Mouse (Mus musculus): Measurements from ENCODE around the gene Saa3. TPM values are rescaled to one million over a fixed set of nuclear protein-coding genes. Genes with fewer than 3 reads are reported as not detected.
"Not testable (repeated sequence)": the region's sequence is repeated elsewhere in the genome, so short reads cannot be mapped to it uniquely, and the experiment has no call there.

Saa3 gene
- polyA plus RNA-seq, 1 experiment = 3.2 TPM

DNA sequence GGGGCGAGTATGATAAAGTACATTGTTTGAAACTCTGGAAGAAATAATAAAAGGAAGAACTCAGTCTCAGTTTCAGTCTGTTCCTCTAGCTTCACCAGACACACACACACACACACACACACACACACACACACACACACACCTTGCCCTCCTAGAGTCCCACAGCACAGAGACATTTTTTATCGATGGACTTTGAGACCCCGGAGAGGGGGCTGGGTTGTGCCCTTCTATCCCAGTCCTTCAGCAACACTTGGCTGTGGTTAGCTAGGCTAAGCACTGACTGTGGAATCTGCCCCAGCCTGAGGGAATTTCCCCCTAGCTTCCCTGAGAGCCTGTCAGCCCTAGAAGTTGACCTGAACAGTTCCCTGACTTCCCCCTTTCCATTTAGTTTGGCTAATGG, 8.3 kb upstream of the Saa3 start:
- Histone ChIP-seq H3K4me3 (ENCODE audit: insufficient read depth, low read depth, low read length) (no peak overlapping the region), H3K4me1 (ENCODE audit: control insufficient read depth, insufficient read depth, insufficient read length, low read length) (peaks cover 2% of the 10 kb centered on the region; the same call in 1 of the 2 replicates), H3K27ac (replicated peaks; ENCODE audit: low read depth, low read length) (no peak overlapping the region)

DNA sequence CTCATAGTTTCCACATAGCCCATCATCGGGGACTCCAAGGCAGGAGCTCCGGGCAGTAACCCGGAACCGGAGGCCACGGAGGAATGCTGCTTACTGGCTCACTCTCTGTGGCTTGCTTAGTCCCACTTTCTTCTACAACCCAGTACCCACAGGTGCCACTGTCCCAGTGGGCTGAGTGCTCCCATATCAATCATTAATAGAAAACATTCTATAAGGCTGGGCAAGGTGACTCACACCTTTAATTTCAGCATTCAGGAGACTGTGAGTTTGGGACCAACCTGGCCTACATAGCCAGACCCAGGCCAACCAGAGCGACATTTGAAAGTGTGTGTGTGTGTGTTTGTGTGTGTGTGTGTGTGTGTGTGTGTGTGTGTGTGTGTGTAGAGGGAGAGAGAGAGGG, 7.9 kb upstream of the Saa3 start:
- H3K4me3 ChIP-seq (ENCODE audit: insufficient read depth, low read depth, low read length) = no peak overlapping the region
- H3K27ac ChIP-seq (replicated peaks; ENCODE audit: low read depth, low read length) = no peak overlapping the region
- H3K4me1 ChIP-seq (ENCODE audit: control insufficient read depth, insufficient read depth, insufficient read length, low read length) = peaks cover 2% of the 10 kb centered on the region; the same call in 1 of the 2 replicates

DNA sequence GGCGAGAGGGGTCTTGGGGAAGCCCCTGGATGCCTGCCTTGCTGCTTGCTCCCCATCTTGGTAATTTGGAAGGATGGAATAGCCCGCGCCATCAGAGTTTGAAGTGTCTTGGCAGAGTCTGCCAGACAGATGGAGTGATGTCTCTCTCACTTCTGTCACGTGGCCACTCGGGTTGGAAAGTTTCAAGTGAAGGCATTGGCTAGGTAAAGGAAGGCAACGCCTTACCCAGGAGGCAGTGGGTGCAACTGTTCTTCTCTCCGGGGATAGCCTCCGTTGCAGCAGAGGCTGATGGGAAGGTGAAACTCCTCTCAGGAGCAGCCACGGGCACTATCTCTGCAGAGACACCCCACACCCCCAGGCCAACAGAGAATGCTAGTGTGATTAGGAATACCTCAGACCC, 5.0 kb upstream of the Saa3 start:
- no peak overlapping the region for H3K4me3 ChIP-seq (ENCODE audit: insufficient read depth, low read depth, low read length)
- H3K27ac ChIP-seq (replicated peaks; ENCODE audit: low read depth, low read length) = no peak overlapping the region
- H3K4me1 ChIP-seq (ENCODE audit: control insufficient read depth, insufficient read depth, insufficient read length, low read length) = peaks cover 2% of the 10 kb centered on the region; the same call in 1 of the 2 replicates

DNA sequence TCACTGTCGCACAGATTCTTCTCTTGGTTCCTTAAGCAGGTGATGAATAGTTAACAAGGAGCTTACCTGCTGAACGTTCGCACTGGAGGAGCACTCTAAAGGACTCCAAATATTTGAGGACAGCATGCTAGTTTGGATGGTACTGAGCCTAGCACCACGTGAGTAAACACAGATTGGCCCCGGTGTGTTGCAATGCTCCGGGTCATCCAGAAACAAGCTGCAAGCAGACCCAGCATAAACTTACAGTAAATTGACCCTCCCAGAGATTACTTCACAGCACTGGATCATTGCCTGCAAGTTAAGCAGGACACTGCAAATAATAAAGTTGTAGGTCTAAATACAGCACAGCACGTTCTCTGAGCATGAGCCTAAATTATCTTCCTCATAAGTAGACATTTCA, 4.0 kb upstream of the Saa3 start:
- peaks cover 2% of the 10 kb centered on the region; the same call in 1 of the 2 replicates for H3K4me1 ChIP-seq (ENCODE audit: control insufficient read depth, insufficient read depth, insufficient read length, low read length)
- H3K27ac ChIP-seq (replicated peaks; ENCODE audit: low read depth, low read length) = no peak overlapping the region
- no peak overlapping the region for H3K4me3 ChIP-seq (ENCODE audit: insufficient read depth, low read depth, low read length)

DNA sequence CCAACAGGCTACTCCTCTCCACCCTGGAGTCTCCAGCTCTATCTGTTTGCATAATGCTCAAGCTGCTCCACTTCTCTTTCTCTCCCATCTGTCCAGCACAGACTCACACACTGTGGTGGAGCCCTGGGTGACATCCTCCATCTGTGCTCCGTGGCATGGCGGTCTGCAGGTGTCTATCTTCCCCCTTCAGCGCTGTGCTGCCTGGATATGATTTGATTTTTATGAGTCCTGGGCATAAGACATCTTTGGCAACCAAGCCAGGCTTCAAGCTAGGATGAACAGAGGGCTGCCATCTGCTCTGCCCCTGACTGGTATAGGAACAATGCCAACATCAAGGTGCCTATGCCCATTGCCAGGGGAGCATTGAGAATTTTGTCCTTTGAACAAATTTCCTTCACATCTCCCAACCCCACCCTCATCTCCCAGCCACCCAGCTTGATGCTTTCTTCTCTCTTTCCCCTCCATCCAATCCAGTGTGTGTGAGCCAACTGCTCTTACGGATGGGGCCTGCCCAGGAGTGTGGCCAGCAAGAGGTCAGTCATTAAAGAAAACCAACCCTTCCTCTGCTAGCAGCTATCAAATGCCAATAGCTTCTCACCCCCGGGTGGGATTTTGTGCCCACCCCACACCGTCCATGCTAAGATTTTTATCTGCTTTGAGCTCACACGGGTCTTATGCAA, 3.2 kb upstream of the Saa3 start:
- Histone ChIP-seq H3K4me3 (ENCODE audit: insufficient read depth, low read depth, low read length) (no peak overlapping the region), H3K4me1 (ENCODE audit: control insufficient read depth, insufficient read depth, insufficient read length, low read length) (peaks cover 2% of the 10 kb centered on the region; the same call in 1 of the 2 replicates), H3K27ac (replicated peaks; ENCODE audit: low read depth, low read length) (no peak overlapping the region)

DNA sequence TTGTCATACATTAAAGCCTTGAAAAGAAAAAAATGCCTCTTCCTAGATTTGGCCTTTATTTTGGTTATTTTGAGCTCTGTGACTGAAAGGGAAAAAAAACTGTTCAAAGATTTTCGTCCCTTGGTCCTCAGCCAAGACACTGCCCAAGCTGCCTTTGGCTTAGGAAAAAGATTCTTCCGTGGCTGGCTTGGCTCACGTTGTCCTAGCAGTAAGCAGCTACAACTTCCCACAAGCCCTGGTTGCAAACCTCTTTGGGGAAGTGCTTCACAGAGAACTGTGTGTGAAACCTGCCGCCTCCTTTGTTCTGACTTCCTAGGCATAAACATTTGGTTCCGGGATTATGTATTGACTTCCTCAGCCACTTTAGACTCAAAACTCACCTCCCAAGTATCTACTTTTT, 1.4 kb upstream of the Saa3 start:
- Histone ChIP-seq H3K4me3 (ENCODE audit: insufficient read depth, low read depth, low read length) (no peak overlapping the region), H3K27ac (replicated peaks; ENCODE audit: low read depth, low read length) (peak overlapping the region; percentile 26; the same call in 1 of the 2 replicates), H3K4me1 (ENCODE audit: control insufficient read depth, insufficient read depth, insufficient read length, low read length) (peaks cover 2% of the 10 kb centered on the region; the same call in 1 of the 2 replicates)

DNA sequence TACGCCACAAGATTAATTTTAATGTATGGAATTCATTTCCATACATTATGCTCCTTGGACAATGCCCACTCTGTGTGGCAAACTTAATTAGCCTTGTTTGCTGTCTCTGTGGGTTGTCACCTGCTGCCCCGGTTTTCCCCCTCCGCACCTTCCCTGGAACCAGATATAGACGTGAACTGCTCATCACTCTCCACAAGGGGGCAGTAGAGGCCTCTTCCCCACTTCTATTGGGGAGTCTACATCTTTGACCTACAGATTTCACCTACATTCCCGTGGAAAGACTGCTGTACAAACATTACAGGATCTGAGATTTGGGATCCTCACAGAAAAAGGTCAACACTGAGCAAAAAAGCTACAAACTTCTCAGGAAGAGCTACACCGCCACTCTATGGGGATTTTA, 982 bp downstream of the Saa3 start:
- Histone ChIP-seq H3K4me3 (ENCODE audit: insufficient read depth, low read depth, low read length) (no peak overlapping the region), H3K27ac (replicated peaks; ENCODE audit: low read depth, low read length) (no peak overlapping the region), H3K4me1 (ENCODE audit: control insufficient read depth, insufficient read depth, insufficient read length, low read length) (peaks cover 2% of the 10 kb centered on the region; the same call in 1 of the 2 replicates)

DNA sequence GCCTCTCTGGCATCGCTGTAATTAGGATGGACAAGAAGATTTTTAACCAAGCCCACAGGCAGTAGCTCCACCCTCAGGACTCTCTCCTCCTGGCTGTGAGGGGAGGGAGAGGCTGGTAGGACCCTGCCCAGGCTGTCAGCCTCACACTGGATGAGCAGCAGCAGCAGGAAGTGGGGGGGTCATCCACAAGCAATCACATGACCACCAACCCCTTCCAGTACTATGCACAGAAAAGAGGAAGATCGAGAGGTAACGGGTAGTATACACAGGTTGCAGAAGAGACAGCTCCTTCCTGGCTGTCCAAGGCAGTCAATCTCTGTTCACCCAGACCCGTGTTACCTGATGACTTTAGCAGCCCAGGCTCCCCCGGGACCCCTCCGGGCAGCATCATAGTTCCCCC, 3.2 kb downstream of the Saa3 start:
- no peak overlapping the region for H3K27ac ChIP-seq (replicated peaks; ENCODE audit: low read depth, low read length)
- H3K4me3 ChIP-seq (ENCODE audit: insufficient read depth, low read depth, low read length) = no peak overlapping the region
- no peaks in the 10 kb centered on the region for H3K4me1 ChIP-seq (ENCODE audit: control insufficient read depth, insufficient read depth, insufficient read length, low read length)

DNA sequence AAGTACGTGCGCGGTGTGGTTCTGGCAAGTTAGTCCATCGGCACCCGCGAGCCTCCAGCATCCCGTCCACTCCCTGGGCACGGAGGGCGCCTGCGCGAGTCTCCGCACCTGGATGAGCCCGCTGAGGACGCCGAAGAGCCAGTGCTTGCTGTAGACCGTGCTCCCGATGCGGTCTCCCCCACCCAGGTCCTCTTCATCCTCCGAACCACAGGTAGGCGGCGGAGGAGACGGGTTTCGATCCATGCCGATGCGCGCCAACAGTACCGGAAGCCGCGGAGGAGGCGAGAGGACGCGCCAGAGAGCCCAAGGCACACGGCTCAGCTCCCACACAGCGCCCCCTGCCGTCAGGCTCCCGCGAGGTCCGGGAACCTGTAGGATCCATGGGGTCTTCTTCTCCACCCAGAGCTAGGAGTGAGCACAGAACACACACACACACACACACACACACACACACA, 5.1 kb downstream of the Saa3 start, which contains the start of gene Saal1:
Gene Saal1 (minus strand): TSS at position 291 of the 455 bp plus-strand sequence.
- peak within 1 kb of the TSS; percentile 98 for H3K4me3 ChIP-seq (ENCODE audit: insufficient read depth, low read depth, low read length)
- peak within 1 kb of the TSS; percentile 59; the same call in 1 of the 2 replicates for H3K27ac ChIP-seq (replicated peaks; ENCODE audit: low read depth, low read length)
- no peaks in the 10 kb centered on the region for H3K4me1 ChIP-seq (ENCODE audit: control insufficient read depth, insufficient read depth, insufficient read length, low read length)

DNA sequence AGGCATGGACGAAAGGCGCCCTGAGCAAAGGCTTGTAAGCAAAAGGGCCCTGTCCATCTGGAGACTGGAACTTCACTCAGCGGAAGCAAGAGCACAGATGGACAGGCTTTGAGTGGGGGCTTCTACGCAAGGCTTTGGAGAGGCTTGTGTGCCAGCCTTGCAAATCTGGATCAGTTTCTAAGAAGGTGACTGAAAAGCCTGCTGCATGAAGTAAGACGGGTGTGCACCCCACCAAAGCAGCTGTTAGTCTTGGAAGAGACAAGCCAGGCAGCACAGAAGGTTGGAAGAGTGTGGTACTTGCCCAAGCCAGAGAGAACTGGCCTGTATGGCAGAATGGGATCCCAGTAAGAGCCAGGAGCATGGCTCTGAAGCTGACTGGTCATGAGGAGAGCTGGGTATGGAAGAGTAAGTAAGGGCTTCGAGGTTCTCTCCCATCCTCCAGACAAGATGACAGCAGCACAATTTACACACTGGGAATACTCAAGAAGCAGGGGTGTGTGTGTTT, 14.9 kb downstream of the Saa3 start:
- H3K27ac ChIP-seq (replicated peaks; ENCODE audit: low read depth, low read length) = no peak overlapping the region
- H3K4me3 ChIP-seq (ENCODE audit: insufficient read depth, low read depth, low read length) = no peak overlapping the region
- no peaks in the 10 kb centered on the region for H3K4me1 ChIP-seq (ENCODE audit: control insufficient read depth, insufficient read depth, insufficient read length, low read length)

DNA sequence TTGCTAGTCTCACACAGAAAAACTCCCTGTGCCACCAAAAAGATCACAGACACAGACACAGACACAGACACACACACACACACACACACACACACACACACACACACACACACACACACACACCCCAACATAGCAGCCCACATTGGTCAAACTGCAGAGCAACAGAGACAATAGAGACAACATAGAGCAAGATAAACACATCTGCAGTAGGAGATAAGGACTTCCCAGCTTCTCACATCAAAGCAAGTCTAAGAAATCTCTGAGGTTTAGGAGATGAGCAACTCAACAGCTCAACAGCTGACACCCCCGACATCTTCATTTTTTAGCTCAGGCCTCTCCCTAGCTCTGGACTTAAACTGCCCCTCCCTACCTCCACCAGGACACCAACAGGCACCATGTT, 18.7 kb downstream of the Saa3 start:
- Histone ChIP-seq H3K4me3 (ENCODE audit: insufficient read depth, low read depth, low read length) (no peak overlapping the region), H3K4me1 (ENCODE audit: control insufficient read depth, insufficient read depth, insufficient read length, low read length) (no peaks in the 10 kb centered on the region)

DNA sequence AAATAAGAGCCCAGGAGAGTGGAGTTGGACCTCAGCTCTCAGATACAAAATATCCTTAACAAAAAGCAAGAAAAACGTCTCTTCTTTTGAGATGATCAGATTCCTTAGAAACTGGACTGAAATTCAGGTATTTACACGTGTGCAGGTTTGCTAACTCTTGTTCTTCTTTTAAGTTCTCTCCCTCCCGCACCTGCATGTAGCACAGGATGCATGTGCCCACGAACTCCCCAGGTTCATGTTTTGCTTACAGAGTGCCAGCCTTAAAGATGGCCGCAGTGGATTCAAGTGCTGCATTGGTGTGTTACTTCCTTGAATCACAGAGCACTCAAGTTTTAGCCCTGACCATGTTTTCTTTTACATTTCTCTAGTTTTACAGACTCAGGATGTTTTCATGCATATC, 28.7 kb downstream of the Saa3 start:
- H3K4me1 ChIP-seq (ENCODE audit: control insufficient read depth, insufficient read depth, insufficient read length, low read length) = no peaks in the 10 kb centered on the region
- H3K4me3 ChIP-seq (ENCODE audit: insufficient read depth, low read depth, low read length) = no peak overlapping the region
- H3K27ac ChIP-seq (replicated peaks; ENCODE audit: low read depth, low read length) = no peak overlapping the region

More for the DNA sequence above, 18.7 kb downstream of the Saa3 start:
- H3K27ac ChIP-seq (replicated peaks; ENCODE audit: low read depth, low read length) = no peak overlapping the region

DNA sequence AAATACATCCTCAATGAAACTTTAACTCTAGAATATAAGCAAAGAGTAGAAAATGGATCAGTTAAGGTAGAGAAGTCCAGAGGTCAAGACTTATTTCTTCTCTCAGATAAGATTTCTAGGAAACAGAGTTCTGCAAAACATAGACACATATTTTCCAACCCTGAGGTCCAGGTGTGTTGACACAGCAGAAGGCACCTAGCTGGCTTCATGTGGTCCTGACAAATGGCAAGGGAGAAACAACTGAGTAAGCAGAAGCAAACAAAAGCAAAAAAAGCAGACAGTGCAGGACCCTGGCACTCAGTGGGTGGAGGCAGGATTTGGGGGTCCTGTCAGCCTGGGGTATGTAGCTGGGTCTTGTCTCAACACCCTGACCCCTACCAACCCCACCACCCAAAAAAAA, 34.8 kb downstream of the Saa3 start:
- Histone ChIP-seq H3K4me1 (ENCODE audit: control insufficient read depth, insufficient read depth, insufficient read length, low read length) (no peaks in the 10 kb centered on the region), H3K4me3 (ENCODE audit: insufficient read depth, low read depth, low read length) (no peak overlapping the region), H3K27ac (replicated peaks; ENCODE audit: low read depth, low read length) (no peak overlapping the region)

DNA sequence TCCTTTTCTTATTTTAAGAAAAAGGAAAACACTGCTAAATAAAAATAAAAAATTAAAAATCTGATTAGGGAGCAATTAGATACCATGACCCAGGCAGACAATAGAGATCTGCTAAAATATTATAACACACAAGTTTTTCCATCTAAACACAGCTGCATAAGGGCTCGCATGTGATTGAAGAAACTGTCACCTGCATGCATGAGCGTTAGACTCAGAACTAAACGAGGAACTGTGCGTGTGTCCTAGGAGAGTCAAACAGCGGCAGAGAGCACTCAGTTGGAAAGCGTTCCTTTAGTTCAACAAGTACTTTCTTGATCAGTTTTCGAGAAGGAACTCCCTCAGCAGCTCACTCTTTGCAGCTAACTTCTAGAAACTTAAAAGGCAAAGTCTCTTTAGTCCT, 36.5 kb downstream of the Saa3 start:
- not testable (repeated sequence) for H3K27ac ChIP-seq (replicated peaks; ENCODE audit: low read depth, low read length); H3K4me3 ChIP-seq (ENCODE audit: insufficient read depth, low read depth, low read length); H3K4me1 ChIP-seq (ENCODE audit: control insufficient read depth, insufficient read depth, insufficient read length, low read length)

DNA sequence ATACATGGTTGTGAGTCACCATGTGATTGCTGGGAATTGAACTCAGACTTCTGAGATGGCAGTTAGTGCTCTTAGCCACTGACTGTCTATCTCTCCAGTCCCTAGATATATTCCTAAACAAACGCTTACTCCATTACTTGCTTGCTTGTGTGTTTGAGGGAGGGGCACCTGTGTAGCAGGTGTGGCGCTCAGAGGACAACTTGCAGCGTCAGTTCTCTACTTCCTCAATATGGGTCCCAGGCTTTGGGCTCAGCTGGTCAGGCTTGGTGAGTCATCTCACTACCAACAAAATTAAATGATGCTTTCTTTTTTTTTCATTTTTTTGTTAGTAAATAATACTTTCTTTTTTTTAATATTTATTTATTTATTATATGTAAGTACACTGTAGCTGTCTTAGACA, 37.1 kb downstream of the Saa3 start:
- Histone ChIP-seq H3K27ac (replicated peaks; ENCODE audit: low read depth, low read length) (no peak overlapping the region), H3K4me1 (ENCODE audit: control insufficient read depth, insufficient read depth, insufficient read length, low read length) (no peaks in the 10 kb centered on the region), H3K4me3 (ENCODE audit: insufficient read depth, low read depth, low read length) (no peak overlapping the region)

DNA sequence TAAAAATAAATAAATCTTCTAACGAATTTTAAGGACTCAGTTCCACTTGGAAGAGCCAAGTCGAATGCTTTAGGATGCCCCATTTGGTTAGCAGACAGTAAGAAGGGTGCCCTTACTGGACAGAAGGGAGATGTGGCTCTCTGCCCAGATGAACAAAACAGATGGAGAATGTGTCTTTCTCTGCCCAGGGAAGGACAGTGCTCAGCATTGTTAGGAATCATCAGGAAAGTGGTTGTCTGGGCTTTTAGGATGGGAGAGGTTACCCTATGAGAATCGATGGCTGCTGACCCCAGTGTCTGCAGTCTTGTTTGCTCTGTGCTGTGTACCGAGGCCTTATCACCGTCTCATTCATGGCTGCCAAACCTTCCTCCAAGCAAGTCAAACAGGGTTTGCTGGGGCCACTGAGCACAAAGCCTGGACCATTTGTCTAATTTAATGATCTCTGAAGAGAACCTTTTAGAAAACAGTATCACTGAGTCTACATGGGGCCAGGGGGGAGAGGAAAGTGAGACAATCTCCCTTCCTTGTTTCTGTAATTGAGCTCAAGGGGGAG, 38.6 kb downstream of the Saa3 start:
- Histone ChIP-seq H3K27ac (replicated peaks; ENCODE audit: low read depth, low read length) (no peak overlapping the region), H3K4me3 (ENCODE audit: insufficient read depth, low read depth, low read length) (no peak overlapping the region), H3K4me1 (ENCODE audit: control insufficient read depth, insufficient read depth, insufficient read length, low read length) (no peaks in the 10 kb centered on the region)
